23 mouse cellular contexts compared by ENCODE assay signal in the genomic region with DNA sequence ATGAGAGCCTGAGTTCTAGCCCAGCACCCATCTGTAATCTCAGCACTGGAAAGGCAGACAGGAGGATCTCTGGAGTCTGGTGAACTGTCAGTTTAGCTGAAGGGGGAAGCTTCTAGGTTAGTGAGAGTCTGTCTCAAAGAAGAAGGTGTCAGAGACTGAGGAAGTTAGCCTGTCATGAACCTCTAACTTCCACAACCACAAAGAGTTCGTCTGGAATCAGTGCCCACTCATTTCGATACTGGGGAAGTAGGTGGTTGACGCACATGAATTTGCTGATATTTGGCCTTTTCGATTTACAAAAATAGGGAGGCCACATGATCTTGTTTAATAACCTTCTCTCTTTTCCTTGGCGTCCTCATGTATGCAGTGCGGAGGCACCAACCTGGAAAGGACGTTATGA. TPM values are rescaled to one million over a fixed set of nuclear protein-coding genes. Genes with fewer than 3 reads are reported as not detected.
A peak's percentile ranks its signal among the peaks of the same experiment; 100 is the strongest.
DNase-seq lines count a peak whose midpoint lies in the region; TF ChIP-seq lines count a peak whose summit lies in the region.
"Had no signal": no experiment of that assay in that cellular context is flagged by ENCODE, and none has a peak within 500 bp of the region (broad histone marks: within the 10 kb centered on the region; RNA-seq: fewer than 3 reads in every experiment).

No protein-coding gene starts in this region.

- peaks cover 63% of the 10 kb centered on the region for H3K4me1 ChIP-seq in bone marrow macrophage, adult 2 months (ENCODE audit: control insufficient read depth, insufficient read depth, low read length)
- H3K4me1 ChIP-seq: embryonic facial prominence, embryonic 12.5 days; limb, embryonic 12.5 days; lung, embryonic 15.5 days; neural tube, embryonic 15.5 days had no signal

- DNase-seq in heart, adult 11 months = peak; percentile 93
- DNase-seq in heart, postnatal 25 days (ENCODE audit: low spot score) = no peak
- peak; percentile 49 for DNase-seq in layer of hippocampus, adult 9-11 months
- no peak for DNase-seq in layer of hippocampus, adult 2 months (ENCODE audit: low spot score in 2 of 2)
- no peak for DNase-seq in gastrocnemius, postnatal 36 days
- no peak for DNase-seq in right cerebral cortex, postnatal 25 days
- DNase-seq: adrenal gland, adult 8-10 months; cerebellum, adult 11 months; cerebellum, adult 9-11 months; gastrocnemius, postnatal 25 days; heart, postnatal 4 days; kidney, adult 18-20 months; thymus, postnatal 14 days had no signal

- H3K36me3 ChIP-seq in macrophage (ENCODE audit: inconsistent target) = no peaks in the 10 kb centered on the region
- H3K36me3 ChIP-seq: embryonic facial prominence, embryonic 12.5 days; limb, embryonic 12.5 days; lung, embryonic 15.5 days; midbrain, embryonic 10.5 days; neural tube, embryonic 15.5 days had no signal

- H3K27ac ChIP-seq in layer of hippocampus, adult 2 months = no peak overlapping the region
- H3K27ac ChIP-seq in bone marrow macrophage, adult 2 months (ENCODE audit: insufficient read depth, low read depth, low read length) = peak overlapping the region; percentile 93
- H3K27ac ChIP-seq in macrophage = peak overlapping the region; percentile 70
- H3K27ac ChIP-seq: embryonic facial prominence, embryonic 12.5 days; hindbrain, embryonic 14.5 days; kidney, postnatal 0 days; limb, embryonic 12.5 days; liver, embryonic 14.5 days; lung, embryonic 15.5 days; midbrain, embryonic 10.5 days; neural tube, embryonic 15.5 days had no signal

- H3K79me2 ChIP-seq in macrophage (ENCODE audit: inconsistent target) = no peaks in the 10 kb centered on the region

- H3K4me3 ChIP-seq in layer of hippocampus, adult 2 months = no peak overlapping the region
- H3K4me3 ChIP-seq in bone marrow macrophage, adult 2 months (ENCODE audit: insufficient read depth, low read length) = no peak overlapping the region
- no peak overlapping the region for H3K4me3 ChIP-seq in macrophage (ENCODE audit: inconsistent target)
- H3K4me3 ChIP-seq: embryonic facial prominence, embryonic 12.5 days; limb, embryonic 12.5 days; lung, embryonic 15.5 days; midbrain, embryonic 10.5 days; neural tube, embryonic 15.5 days had no signal

- 34% methylated on average over 7 of the region's 7 CpGs for WGBS in macrophage (ENCODE audit: missing documents)

- no peak for TF ChIP-seq POLR2A in bone marrow macrophage, adult 2 months (IDR thresholded peaks at IDR 0.05; ENCODE audit: borderline replicate concordance, low read depth, low read length)

- no peak for TF ChIP-seq CTCF in layer of hippocampus, adult 2 months (conservative IDR thresholded peaks at IDR 0.05)
- no peak for TF ChIP-seq CTCF in bone marrow macrophage, adult 2 months (IDR thresholded peaks at IDR 0.05; ENCODE audit: low read depth, low read length)

- intact Hi-C loops in heart, postnatal 25 days (cut with DNase I) = no loop called here
- intact Hi-C loops in gastrocnemius, postnatal 36 days (cut with DNase I) = no loop called here

RNA-seq across cellular contexts. Expression of gene Nfe2l2, which starts 28.7 kb away (rescaled TPM):
- total RNA-seq in heart, postnatal 25 days (2021) = 10 to 100 TPM; 56.8 to 72.0 TPM
- total RNA-seq in layer of hippocampus, adult 2 months (2021) = 10 to 100 TPM; 12.6 to 13.6 TPM
- 266 and 269 TPM in 2 replicates for polyA plus RNA-seq in bone marrow macrophage, adult 2 months (2012; ENCODE audit: insufficient read depth, insufficient read length, missing spikeins)
- 1,000 to 10,000 TPM in 4 of 26 experiments, 100 to 1,000 TPM in 21, 10 to 100 TPM in 1; 93.5 to 1,701 (median 398) TPM for total RNA-seq in macrophage (2018; cell fraction: chromatin; rRNA removed)
- total RNA-seq in macrophage (2018; cell fraction: cytosol; rRNA removed) = 100 to 1,000 TPM; 118 to 679 (median 362) TPM
- 1,000 to 10,000 TPM in 5 of 26 experiments, 100 to 1,000 TPM in 21; 190 to 1,621 (median 565) TPM for total RNA-seq in macrophage (2018; cell fraction: nucleus; rRNA removed)
- polyA plus RNA-seq in macrophage (2018) = 189 to 430 TPM (median 388 TPM) in 3 replicates
- 10 to 100 TPM; 33.2 to 40.3 TPM for total RNA-seq in gastrocnemius, postnatal 36 days (2021)

Comparison
In these comparisons a context has a peak if more than half of its experiments do, and no peak if none do; other contexts are left out.
1. DNase-seq: peak in heart, adult 11 months (single experiment) and layer of hippocampus, adult 9-11 months (single experiment); none in heart, postnatal 25 days (single experiment), layer of hippocampus, adult 2 months (0 of 2), gastrocnemius, postnatal 36 days (0 of 2) and right cerebral cortex, postnatal 25 days (single experiment).